Mouse (Mus musculus): ENCODE measurements at regions not wholly inside any gene's neighbourhood (a gene's known extent, or its start where the extent isn't known, plus 50 kb on each side); places are given as distances from the start of the nearest gene placed in this dataset.
A peak's percentile ranks its signal among the peaks of the same experiment; 100 is the strongest.

GRCm38 (mm10) chr2:94590494-94590893 lies 152.6 kb upstream of the Api5 start:
- no peak for DNase-seq

GRCm38 (mm10) chr2:94587255-94587654 lies 149.3 kb upstream of the Api5 start:
- no peak for DNase-seq

DNA sequence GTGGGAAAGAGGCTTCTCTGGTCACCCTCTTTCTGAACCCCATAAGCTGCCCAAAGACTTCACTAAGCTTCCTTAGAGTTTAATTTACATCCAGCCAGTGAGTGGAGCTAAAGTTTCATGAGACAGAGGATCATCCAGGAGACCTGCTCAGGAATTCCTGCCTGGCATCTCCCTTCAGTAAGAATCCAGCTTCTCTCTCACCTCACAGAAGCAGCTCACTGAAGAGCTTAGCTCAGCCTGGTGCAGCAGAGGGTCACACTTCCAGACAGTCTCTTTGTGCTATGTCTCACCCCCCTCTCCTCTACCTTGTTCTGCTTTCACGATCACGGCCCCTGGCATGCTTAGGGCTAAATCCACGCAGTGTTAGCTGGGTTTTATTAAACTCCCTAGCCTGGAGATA lies 133.7 kb upstream of the Api5 start:
- DNase-seq, result no peak

DNA sequence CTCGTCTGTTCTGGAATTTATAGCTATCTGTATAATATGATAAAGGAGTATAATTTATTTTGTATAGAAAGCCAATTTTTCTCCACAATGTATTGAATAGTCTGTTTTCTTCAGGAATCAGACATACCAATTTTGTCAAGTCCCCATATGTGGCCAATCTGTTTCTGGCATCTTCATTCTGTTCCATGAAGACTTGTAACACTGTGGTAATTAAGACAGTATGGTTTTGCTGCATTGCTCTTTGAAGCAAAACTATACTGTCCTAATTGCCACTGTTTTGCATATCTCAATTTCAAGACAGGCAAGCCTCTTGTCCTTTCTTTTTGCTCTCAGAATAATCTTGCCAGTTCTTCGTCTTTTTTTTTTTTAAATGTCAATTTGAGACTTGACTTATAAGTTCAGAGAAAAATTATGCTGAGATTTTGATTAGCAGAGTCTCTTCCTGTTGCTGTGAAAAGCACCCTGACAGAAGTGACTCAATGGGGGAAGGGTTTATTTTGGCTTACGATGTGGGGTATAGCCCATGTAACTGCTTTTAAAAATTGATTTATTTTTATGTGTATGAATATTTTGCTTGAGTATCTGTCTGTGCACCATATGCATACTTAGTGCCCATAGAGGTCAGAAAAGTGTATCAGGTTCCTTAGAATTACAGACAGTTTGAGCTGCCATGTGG lies 103.4 kb upstream of the Api5 start:
- DNase-seq, result no peak

DNA sequence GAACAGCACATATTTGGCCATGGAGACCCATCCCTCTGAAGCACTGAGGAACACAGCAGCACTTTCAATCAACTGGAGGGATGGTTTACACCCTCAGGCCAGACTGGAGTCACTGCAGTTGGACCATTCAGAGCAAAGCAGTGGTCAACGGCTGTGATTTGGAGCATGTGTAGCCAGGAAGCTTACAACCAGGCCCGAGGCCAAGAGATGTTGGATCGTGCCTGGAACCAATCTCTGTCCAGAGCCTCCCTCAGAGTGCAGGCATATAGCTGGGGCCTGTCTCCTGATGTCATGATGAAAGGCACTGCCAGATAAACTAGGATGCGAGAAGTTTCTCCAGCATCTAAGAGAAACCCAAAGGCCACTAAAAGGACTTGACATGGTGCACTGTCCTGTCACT lies 98.7 kb upstream of the Api5 start:
- DNase-seq, result no peak

DNA sequence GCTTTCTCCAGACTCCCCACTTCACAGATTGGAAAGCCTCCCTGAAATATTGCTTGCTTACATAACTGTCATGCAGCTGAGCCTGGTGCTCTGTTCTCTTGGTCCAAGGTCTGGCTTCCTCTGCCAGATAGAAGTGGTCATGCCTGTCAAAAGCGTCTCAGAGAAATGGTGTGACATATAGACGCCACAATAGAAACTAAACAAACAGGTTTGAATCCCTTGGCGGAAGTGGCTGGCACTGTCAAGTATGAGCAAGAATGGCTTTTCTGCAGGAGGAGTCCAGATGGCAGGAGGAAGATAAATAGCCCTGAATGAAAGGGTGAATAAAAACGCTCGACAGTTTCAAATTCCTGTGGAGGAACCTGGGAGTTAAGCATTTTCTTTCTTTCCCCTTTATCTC lies 93.2 kb upstream of the Api5 start:
- peak; percentile 58 for DNase-seq

- no peak for DNase-seq
These were observed 86.6 kb upstream of the Api5 start for GRCm38 (mm10) chr2:94524536-94524935.

GRCm38 (mm10) chr2:94516866-94517265 lies 78.9 kb upstream of the Api5 start:
- DNase-seq, result peak; percentile 72

DNA sequence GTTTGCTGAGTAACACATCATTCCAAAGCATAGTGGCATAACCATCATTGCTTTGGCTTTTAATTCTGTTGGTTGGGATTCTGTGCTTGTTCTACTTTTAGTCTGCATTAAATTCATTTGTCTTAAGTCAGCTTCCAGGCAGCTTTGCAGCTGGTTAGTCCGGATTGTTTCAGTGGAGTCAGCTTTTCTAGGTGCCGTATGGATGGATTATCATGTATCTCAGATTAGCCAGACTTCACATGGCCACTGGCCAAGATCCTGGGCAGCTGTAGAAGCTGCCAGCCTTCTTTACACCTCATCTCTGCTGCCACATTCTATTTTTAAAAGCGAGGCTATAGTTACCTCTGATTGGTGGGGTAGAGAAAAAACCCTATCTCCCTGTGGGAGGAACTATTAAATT lies 74.1 kb upstream of the Api5 start:
- DNase-seq, result no peak

DNA sequence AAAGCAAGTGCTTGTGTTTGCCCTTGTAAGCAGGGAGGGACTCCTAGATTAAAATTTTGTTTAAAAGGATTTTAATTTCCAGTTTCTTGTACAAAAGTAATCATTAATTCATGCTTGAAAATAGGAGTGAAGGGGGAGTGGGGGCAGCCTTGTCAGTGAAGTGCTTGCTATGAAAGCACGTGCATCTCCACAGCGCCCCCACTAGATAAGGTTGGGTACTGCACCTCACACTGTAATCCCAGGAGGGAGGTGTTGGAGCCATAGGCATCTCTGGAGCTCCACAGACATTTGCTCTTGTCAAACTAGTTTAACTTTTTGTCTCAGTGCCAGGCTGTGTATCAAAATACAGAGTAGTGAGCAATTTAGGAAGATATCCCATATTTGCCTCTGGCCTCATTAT lies 62.7 kb upstream of the Api5 start:
- no peak for DNase-seq

DNA sequence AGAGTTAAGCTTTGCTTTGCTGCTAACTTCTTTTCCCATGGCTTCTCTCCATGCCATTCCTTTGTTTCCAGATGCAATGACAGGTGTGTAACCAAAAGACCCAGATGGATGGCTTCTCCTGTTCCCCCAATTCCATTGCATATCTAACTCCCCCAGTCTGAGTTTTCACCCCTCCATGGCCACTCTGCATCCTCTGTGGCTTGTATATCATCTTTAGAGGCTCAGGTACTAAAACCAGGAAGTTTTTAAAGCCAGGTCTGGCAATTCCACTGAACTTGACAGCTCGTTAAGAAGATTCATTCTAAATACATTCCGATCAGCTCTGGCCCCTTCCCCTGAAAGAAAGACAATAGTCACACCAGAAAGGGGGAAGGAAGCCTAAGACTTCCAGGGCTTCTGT lies 60.6 kb upstream of the Api5 start:
- no peak for DNase-seq

All from cerebellum, adult 11-12 months (tissue).